Mouse (Mus musculus): Measurements from ENCODE around the gene Gm10577. TPM values are rescaled to one million over a fixed set of nuclear protein-coding genes. Genes with fewer than 3 reads are reported as not detected.

Gene Gm10577
- polyA plus RNA-seq, 2 experiments = not detected

DNA sequence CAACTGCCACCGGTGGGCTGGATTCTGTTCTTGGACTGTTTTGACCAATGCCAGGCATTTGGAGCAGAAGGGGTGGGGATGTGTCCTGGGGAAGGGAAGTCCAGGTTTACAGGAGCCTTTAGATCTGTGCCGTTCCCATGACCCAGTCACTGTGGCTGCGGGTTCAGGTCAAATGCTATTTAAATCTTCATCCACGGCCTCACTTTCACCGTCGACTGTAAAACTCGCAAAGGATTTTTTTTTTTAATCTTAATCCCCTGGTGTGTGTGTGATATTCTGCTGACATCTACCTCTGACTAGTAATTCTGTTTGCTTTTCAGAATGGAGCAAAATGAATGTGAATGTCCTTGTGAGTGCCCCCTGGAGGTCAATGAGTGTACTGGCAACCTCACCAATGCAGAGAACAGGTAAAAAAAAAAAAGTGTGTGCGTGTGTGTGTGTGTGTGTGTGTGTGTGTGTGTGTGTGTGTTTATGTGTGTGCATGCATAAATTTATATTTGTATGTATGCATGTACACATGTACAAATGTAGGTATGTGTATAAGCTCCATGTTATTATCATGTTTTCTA lies 32.2 kb downstream of the Gm10577 start:
- H3K9ac ChIP-seq (ENCODE audit: low read depth, low read length, severe bottlenecking) = no peak overlapping the region
- H3K4me2 ChIP-seq (replicated peaks; ENCODE audit: low read depth, low read length, severe bottlenecking) = no peak overlapping the region
- ATAC-seq (ENCODE audit: low FRiP score, low read depth) (no peak), DNase-seq (ENCODE audit: low spot score) (peak; percentile 70)
- peaks cover 87% of the 10 kb centered on the region for H3K36me3 ChIP-seq (ENCODE audit: control insufficient read depth, insufficient read depth, low read length)
- no peaks in the 10 kb centered on the region; the same call in 1 of the 2 replicates for H3K4me1 ChIP-seq (ENCODE audit: control insufficient read depth, insufficient read depth, low read length)
- WGBS = 76% methylated on average over 8 of the region's 8 CpGs
- no peaks in the 10 kb centered on the region for H3K27me3 ChIP-seq (ENCODE audit: control insufficient read depth, insufficient read depth, low read length)
- no peak for TF ChIP-seq POLR2A (IDR thresholded peaks at IDR 0.05; ENCODE audit: borderline replicate concordance, extremely low read depth, insufficient read depth, insufficient read length)
- no peak overlapping the region for H3K4me3 ChIP-seq (replicated peaks; ENCODE audit: low read length)
- no peak overlapping the region for H3K27ac ChIP-seq (replicated peaks; ENCODE audit: low read depth, low read length)
- no peaks in the 10 kb centered on the region for H3K9me3 ChIP-seq (ENCODE audit: control insufficient read depth, low read length)

DNA sequence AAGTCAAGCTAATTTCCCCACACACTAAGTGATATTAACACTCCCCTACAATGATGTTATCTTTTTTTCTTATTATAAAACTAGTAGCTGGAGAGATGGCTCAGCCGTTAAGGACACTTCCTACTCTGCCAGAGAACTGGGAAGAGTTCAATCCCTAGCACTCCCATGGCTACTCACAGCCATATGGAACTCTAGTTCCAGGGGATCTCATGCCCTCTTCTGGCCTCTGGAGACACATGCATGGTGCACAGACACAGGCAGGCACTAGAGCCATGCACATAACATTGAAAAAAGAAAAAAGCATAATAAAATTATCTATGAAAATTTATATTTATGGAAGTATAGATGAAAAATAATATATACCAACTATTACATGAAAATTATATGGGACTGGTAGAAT lies 33.3 kb downstream of the Gm10577 start:
- DNase-seq (ENCODE audit: low spot score) (no peak), ATAC-seq (ENCODE audit: low FRiP score, low read depth) (no peak)
- WGBS = 97% methylated on average over 1 of the region's 1 CpGs
- Histone ChIP-seq H3K9me3 (ENCODE audit: control insufficient read depth, low read length) (no peaks in the 10 kb centered on the region), H3K4me3 (replicated peaks; ENCODE audit: low read length) (no peak overlapping the region), H3K27me3 (ENCODE audit: control insufficient read depth, insufficient read depth, low read length) (no peaks in the 10 kb centered on the region), H3K4me2 (replicated peaks; ENCODE audit: low read depth, low read length, severe bottlenecking) (no peak overlapping the region), H3K9ac (ENCODE audit: low read depth, low read length, severe bottlenecking) (no peak overlapping the region), H3K36me3 (ENCODE audit: control insufficient read depth, insufficient read depth, low read length) (peaks cover 85% of the 10 kb centered on the region), H3K4me1 (ENCODE audit: control insufficient read depth, insufficient read depth, low read length) (no peaks in the 10 kb centered on the region; the same call in 1 of the 2 replicates), H3K27ac (replicated peaks; ENCODE audit: low read depth, low read length) (no peak overlapping the region)
- TF ChIP-seq POLR2A (IDR thresholded peaks at IDR 0.05; ENCODE audit: borderline replicate concordance, extremely low read depth, insufficient read depth, insufficient read length) = no peak

- Histone ChIP-seq H3K9me3 (ENCODE audit: control insufficient read depth, low read length) (no peaks in the 10 kb centered on the region), H3K4me3 (replicated peaks; ENCODE audit: low read length) (no peak overlapping the region), H3K36me3 (ENCODE audit: control insufficient read depth, insufficient read depth, low read length) (peaks cover 77% of the 10 kb centered on the region), H3K27ac (replicated peaks; ENCODE audit: low read depth, low read length) (no peak overlapping the region), H3K9ac (ENCODE audit: low read depth, low read length, severe bottlenecking) (no peak overlapping the region), H3K27me3 (ENCODE audit: control insufficient read depth, insufficient read depth, low read length) (no peaks in the 10 kb centered on the region), H3K4me2 (replicated peaks; ENCODE audit: low read depth, low read length, severe bottlenecking) (no peak overlapping the region), H3K4me1 (ENCODE audit: control insufficient read depth, insufficient read depth, low read length) (no peaks in the 10 kb centered on the region)
- DNase-seq (ENCODE audit: low spot score) (peak; percentile 20), ATAC-seq (ENCODE audit: low FRiP score, low read depth) (no peak)
- no peak for TF ChIP-seq POLR2A (IDR thresholded peaks at IDR 0.05; ENCODE audit: borderline replicate concordance, extremely low read depth, insufficient read depth, insufficient read length)
- 89% methylated on average over 7 of the region's 7 CpGs for WGBS
Measured at GRCm38 (mm10) chr4:100977522-100977921, 43.0 kb downstream of the Gm10577 start.

GRCm38 (mm10) chr4:100974455-100975035 lies 46.0 kb downstream of the Gm10577 start:
- no peak overlapping the region for H3K4me3 ChIP-seq (replicated peaks; ENCODE audit: low read length)
- H3K36me3 ChIP-seq (ENCODE audit: control insufficient read depth, insufficient read depth, low read length) = peaks cover 78% of the 10 kb centered on the region
- DNase-seq (ENCODE audit: low spot score) = no peak
- TF ChIP-seq POLR2A (IDR thresholded peaks at IDR 0.05; ENCODE audit: borderline replicate concordance, extremely low read depth, insufficient read depth, insufficient read length) = no peak
- ATAC-seq (ENCODE audit: low FRiP score, low read depth) = no peak
- H3K27ac ChIP-seq (replicated peaks; ENCODE audit: low read depth, low read length) = no peak overlapping the region
- H3K4me2 ChIP-seq (replicated peaks; ENCODE audit: low read depth, low read length, severe bottlenecking) = no peak overlapping the region
- 92% methylated on average over 14 of the region's 14 CpGs for WGBS
- no peak overlapping the region for H3K9ac ChIP-seq (ENCODE audit: low read depth, low read length, severe bottlenecking)
- no peaks in the 10 kb centered on the region for H3K4me1 ChIP-seq (ENCODE audit: control insufficient read depth, insufficient read depth, low read length)
- no peaks in the 10 kb centered on the region for H3K9me3 ChIP-seq (ENCODE audit: control insufficient read depth, low read length)
- H3K27me3 ChIP-seq (ENCODE audit: control insufficient read depth, insufficient read depth, low read length) = no peaks in the 10 kb centered on the region

- Histone ChIP-seq H3K27ac (replicated peaks; ENCODE audit: low read depth, low read length) (no peak overlapping the region), H3K4me1 (ENCODE audit: control insufficient read depth, insufficient read depth, low read length) (no peaks in the 10 kb centered on the region), H3K9ac (ENCODE audit: low read depth, low read length, severe bottlenecking) (no peak overlapping the region), H3K4me3 (replicated peaks; ENCODE audit: low read length) (no peak overlapping the region), H3K27me3 (ENCODE audit: control insufficient read depth, insufficient read depth, low read length) (no peaks in the 10 kb centered on the region), H3K36me3 (ENCODE audit: control insufficient read depth, insufficient read depth, low read length) (peaks cover 85% of the 10 kb centered on the region), H3K9me3 (ENCODE audit: control insufficient read depth, low read length) (no peaks in the 10 kb centered on the region), H3K4me2 (replicated peaks; ENCODE audit: low read depth, low read length, severe bottlenecking) (no peak overlapping the region)
- ATAC-seq (ENCODE audit: low FRiP score, low read depth) (no peak), DNase-seq (ENCODE audit: low spot score) (no peak)
- WGBS = 85% methylated on average over 16 of the region's 16 CpGs
- no peak for TF ChIP-seq POLR2A (IDR thresholded peaks at IDR 0.05; ENCODE audit: borderline replicate concordance, extremely low read depth, insufficient read depth, insufficient read length)
Measured at GRCm38 (mm10) chr4:100973641-100974454, 46.6 kb downstream of the Gm10577 start.

Other genes with a start within 250 kb of the Gm10577 start
- gene Cachd1, start 244.0 kb downstream of the Gm10577 start, polyA plus RNA-seq (2012; rRNA removed) = 103 and 154 TPM in 2 replicates
- 37.3 and 52.8 TPM in 2 replicates for gene Cachd1, start 244.0 kb downstream of the Gm10577 start, polyA plus RNA-seq (2014; fragmentation: Nextera tagmentation; extraction: Ambion mirVana)
- gene Raver2, start 48.3 kb upstream of the Gm10577 start, polyA plus RNA-seq (2012; rRNA removed) = 23.8 and 26.7 TPM in 2 replicates
- 16.5 and 17.7 TPM in 2 replicates for gene Raver2, start 48.3 kb upstream of the Gm10577 start, polyA plus RNA-seq (2014; fragmentation: Nextera tagmentation; extraction: Ambion mirVana)
- gene Jak1, start 244.6 kb upstream of the Gm10577 start, polyA plus RNA-seq (2012; rRNA removed) = 50.0 and 59.7 TPM in 2 replicates
- 105 and 111 TPM in 2 replicates for gene Jak1, start 244.6 kb upstream of the Gm10577 start, polyA plus RNA-seq (2014; fragmentation: Nextera tagmentation; extraction: Ambion mirVana)